Mouse (Mus musculus) limb, embryonic 11.5 days (tissue): ENCODE data around the gene Haspin. TPM values are rescaled to one million over a fixed set of nuclear protein-coding genes. Genes with fewer than 3 reads are reported as not detected.

Experiments
- ATAC-seq: fragments of 200-750 bp; cut with Nextera tagmentation; 2 replicates; pipeline ENCODE4 v1.8.0; 2017; ENCODE audit warnings: low read depth; ENCODE audit not compliant: insufficient number of reproducible peaks, low FRiP score, low TSS enrichment
- DNase-seq: peaks from one replicate; pipeline ENCODE4 v3.0.0-alpha.2; 2015; ENCODE audit warnings: low spot score
- H3K27ac ChIP-seq: fragments of 300-500 bp; sonication (generic); replicated peaks from 2 replicates; pipeline ENCODE4 v1.5.1; 2014; ENCODE audit warnings: low read depth, mild to moderate bottlenecking, low read length
- H3K27me3 ChIP-seq: fragments of 300-500 bp; sonication (generic); 2 replicates; pipeline ENCODE4 v1.6.1; 2014; ENCODE audit warnings: mild to moderate bottlenecking, low read length, mixed read lengths; ENCODE audit not compliant: control insufficient read depth, insufficient read depth
- H3K36me3 ChIP-seq: fragments of 300-500 bp; sonication (generic); 2 replicates; pipeline ENCODE4 v1.6.1; 2014; ENCODE audit warnings: mild to moderate bottlenecking, low read length, moderate library complexity, mixed read lengths; ENCODE audit not compliant: control insufficient read depth, insufficient read depth
- H3K4me1 ChIP-seq: fragments of 300-500 bp; sonication (generic); 2 replicates; pipeline ENCODE4 v1.6.1; 2014; ENCODE audit warnings: low read length, mixed read lengths; ENCODE audit not compliant: control insufficient read depth, insufficient read depth
- H3K4me2 ChIP-seq: fragments of 300-500 bp; sonication (generic); 2 replicates; pipeline ENCODE4 v1.6.1; 2014; ENCODE audit warnings: low read depth, mild to moderate bottlenecking, moderate library complexity; ENCODE audit not compliant: severe bottlenecking
- H3K4me3 ChIP-seq: fragments of 300-500 bp; sonication (generic); 2 replicates; pipeline ENCODE4 v1.5.1; 2014; ENCODE audit warnings: low read depth, low read length
- H3K9ac ChIP-seq: fragments of 300-500 bp; sonication (generic); 2 replicates; pipeline ENCODE4 v1.6.1; 2014; ENCODE audit warnings: mild to moderate bottlenecking, low read length
- H3K9me3 ChIP-seq: fragments of 300-500 bp; sonication (generic); 2 replicates; pipeline ENCODE4 v1.6.1; 2016; ENCODE audit warnings: low read length; ENCODE audit not compliant: control insufficient read depth
- WGBS: fragments of 180-500 bp; shearing (Covaris S2); extraction: QIAGEN DNeasy Blood & Tissue Kit; methylation state at CpG from one replicate; pipeline ENCODE4 v1.1.7; 2014; 5-methylcytosine and 5-hydroxymethylcytosine counted together
- polyA plus RNA-seq: library from polyadenylated mRNA; unstranded; fragments of >200 nt; fragmentation: Nextera tagmentation; extraction: Ambion mirVana; gene quantifications from 2 replicates; pipeline ENCODE4 v1.2.1, GENCODE M21; 2014

Gene Haspin
- polyA plus RNA-seq, 1 experiment from 2014 or later, result 19.5 TPM

DNA sequence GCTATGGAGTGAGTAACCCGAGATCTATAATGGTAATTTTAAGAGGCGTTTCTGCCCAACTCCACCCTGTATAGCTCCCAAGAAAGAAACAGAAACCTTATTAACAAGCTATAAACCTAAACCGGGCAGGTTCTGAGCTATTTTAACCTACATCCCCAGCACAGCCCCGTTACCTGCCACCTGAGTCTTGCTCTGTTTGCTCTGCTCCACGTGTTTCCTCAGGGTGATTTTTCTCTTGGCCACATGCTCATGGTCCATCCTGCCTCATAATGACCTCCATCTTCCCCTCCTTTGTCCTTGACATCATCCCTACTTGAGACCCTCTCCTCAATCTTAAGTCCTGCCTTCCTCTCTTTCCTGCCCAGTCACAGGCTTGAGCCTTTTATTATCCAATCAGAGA is 3.9 kb downstream of the Haspin start:
- no peak for DNase-seq
- Histone ChIP-seq H3K27me3 (no peaks in the 10 kb centered on the region), H3K27ac (no peak overlapping the region), H3K9ac (0 out of 2 replicates have a peak overlapping the region, but pooled peaks have one; percentile 17), H3K36me3 (peaks cover 16% of the 10 kb centered on the region), H3K4me3 (no peak overlapping the region), H3K4me1 (peaks cover 9% of the 10 kb centered on the region), H3K9me3 (no peaks in the 10 kb centered on the region), H3K4me2 (no peak overlapping the region)
- 79% methylated on average over 5 of the region's 5 CpGs for WGBS
- ATAC-seq, result no peak

DNA sequence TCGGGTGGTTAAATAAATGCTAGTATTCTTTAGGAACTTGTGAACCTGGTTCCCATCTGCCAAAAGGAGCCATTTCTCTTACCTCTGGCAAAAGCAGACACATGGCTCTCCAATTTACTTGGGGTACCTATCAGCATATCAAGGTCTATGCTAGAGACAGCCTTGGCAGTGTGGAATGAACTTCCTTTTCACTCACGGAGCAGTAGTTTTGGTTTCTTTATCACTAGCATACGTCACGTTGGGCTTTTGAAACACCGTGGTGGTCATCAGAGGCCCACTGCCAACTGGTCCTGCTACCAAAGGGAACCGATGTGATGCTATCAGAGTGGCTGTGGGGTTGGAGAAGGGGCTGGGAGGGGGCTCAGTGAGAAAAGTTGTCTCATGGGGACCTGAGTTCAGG is 5.1 kb downstream of the Haspin start:
- H3K36me3 ChIP-seq, result peaks cover 16% of the 10 kb centered on the region
- H3K27me3 ChIP-seq, result no peaks in the 10 kb centered on the region
- H3K4me1 ChIP-seq, result peaks cover 9% of the 10 kb centered on the region
- H3K9ac ChIP-seq, result no peak overlapping the region
- no peak overlapping the region for H3K4me2 ChIP-seq
- no peak overlapping the region for H3K27ac ChIP-seq
- ATAC-seq (no peak), DNase-seq (no peak)
- no peak overlapping the region for H3K4me3 ChIP-seq
- H3K9me3 ChIP-seq, result no peaks in the 10 kb centered on the region
- WGBS, result 96% methylated on average over 6 of the region's 6 CpGs

DNA sequence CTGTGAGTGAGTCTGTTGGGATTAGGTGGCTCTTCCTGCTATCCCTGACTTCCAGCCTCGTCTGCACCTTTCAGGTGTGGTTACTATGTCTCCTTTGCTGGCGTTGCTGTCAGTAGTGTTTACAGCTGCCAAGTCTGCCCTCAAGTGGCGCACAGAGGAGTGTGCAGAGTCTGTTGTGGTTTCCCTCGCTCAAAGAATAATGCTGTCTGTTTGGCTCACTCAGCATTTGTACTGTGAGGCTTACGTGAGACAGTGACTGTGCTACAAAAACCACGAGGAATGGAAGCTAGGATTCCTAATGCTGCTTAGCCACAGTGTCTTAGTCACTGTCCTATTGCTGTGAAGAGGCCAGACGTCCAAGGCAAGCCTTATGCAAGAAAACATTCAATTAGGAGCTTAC is 7.1 kb downstream of the Haspin start:
- Histone ChIP-seq H3K4me2 (no peak overlapping the region), H3K4me3 (no peak overlapping the region), H3K27ac (no peak overlapping the region), H3K4me1 (0 out of 2 replicates have a peak, but pooled peaks cover 3% of the 10 kb centered on the region), H3K9ac (no peak overlapping the region), H3K9me3 (no peaks in the 10 kb centered on the region), H3K36me3 (peaks cover 16% of the 10 kb centered on the region), H3K27me3 (no peaks in the 10 kb centered on the region)
- DNase-seq, result no peak
- WGBS, result 84% methylated on average over 7 of the region's 7 CpGs
- no peak for ATAC-seq

DNA sequence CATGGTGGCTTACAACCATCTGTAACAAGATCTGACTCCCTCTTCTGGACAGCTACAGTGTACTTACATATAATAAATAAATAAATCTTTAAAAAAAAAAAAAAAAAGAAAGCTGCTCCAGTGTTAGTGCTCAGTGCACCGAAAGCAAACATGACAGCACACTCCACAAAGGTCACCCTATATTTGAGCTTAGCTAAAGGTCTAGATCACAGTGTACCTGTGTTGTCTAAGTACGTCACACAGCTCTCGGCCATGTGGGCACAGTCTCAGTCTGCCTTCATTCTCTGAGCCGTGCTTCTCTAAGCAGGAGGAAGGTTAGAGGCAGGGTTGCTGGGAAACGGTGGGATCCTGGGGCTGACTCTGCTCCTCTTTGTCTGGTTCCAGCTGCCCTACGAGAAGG is 11.6 kb downstream of the Haspin start:
- Histone ChIP-seq H3K4me2 (no peak overlapping the region), H3K9me3 (no peaks in the 10 kb centered on the region), H3K27ac (no peak overlapping the region), H3K27me3 (no peaks in the 10 kb centered on the region), H3K4me1 (no peaks in the 10 kb centered on the region), H3K9ac (no peak overlapping the region), H3K4me3 (no peak overlapping the region), H3K36me3 (peaks cover 3% of the 10 kb centered on the region; the same call in 1 of the 2 replicates)
- ATAC-seq (no peak), DNase-seq (no peak)
- WGBS, result 97% methylated on average over 6 of the region's 6 CpGs

DNA sequence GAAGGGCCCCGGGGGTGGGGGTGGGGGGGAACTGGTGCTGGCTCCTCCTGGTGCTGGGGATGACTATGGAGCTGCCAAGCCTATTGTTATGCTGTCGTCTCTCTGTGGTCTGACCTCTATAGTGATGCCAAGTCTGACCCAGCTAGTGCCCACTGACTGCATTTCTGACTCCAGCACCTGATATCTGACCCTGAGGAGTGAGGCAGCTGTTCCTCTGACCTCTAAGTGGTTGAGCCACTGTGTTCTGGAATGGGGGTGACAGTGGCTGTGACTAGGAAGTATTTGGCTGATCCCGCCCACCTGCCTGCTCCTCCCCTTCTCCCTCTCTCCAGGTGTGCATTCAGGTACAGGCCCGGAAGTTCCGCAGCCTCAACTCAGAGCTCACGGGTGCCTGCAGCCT is 26.7 kb downstream of the Haspin start:
- Histone ChIP-seq H3K4me2 (no peak overlapping the region), H3K27me3 (no peaks in the 10 kb centered on the region), H3K4me3 (no peak overlapping the region), H3K4me1 (no peaks in the 10 kb centered on the region), H3K36me3 (no peaks in the 10 kb centered on the region), H3K27ac (no peak overlapping the region), H3K9me3 (no peaks in the 10 kb centered on the region), H3K9ac (no peak overlapping the region)
- DNase-seq, result no peak
- WGBS, result 69% methylated on average over 6 of the region's 6 CpGs
- no peak; the same call in 1 of the 2 replicates for ATAC-seq

DNA sequence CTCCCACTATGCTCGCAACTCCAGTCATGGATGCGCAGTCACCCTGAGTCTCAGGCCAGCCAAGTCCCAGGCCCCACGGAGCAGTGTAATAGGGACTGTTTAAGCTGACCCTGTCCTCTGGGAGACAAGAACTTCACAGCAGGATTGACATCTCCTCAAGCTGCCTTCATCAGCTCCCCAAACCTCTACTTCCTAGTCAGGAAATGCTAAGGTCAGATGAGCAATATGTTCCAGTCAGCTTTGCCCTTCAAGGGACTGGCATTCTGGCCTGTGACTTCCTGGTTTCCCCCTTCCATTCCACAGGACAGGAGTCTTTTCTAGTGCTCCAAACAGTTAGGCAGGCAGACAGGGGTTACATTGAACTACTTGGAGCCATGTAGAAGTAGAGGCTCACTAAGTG is 28.2 kb downstream of the Haspin start:
- Histone ChIP-seq H3K27me3 (no peaks in the 10 kb centered on the region), H3K4me1 (no peaks in the 10 kb centered on the region), H3K9ac (no peak overlapping the region), H3K36me3 (no peaks in the 10 kb centered on the region), H3K4me3 (no peak overlapping the region), H3K27ac (no peak overlapping the region), H3K9me3 (no peaks in the 10 kb centered on the region), H3K4me2 (no peak overlapping the region)
- no peak for DNase-seq
- WGBS, result 89% methylated on average over 3 of the region's 3 CpGs
- no peak for ATAC-seq

DNA sequence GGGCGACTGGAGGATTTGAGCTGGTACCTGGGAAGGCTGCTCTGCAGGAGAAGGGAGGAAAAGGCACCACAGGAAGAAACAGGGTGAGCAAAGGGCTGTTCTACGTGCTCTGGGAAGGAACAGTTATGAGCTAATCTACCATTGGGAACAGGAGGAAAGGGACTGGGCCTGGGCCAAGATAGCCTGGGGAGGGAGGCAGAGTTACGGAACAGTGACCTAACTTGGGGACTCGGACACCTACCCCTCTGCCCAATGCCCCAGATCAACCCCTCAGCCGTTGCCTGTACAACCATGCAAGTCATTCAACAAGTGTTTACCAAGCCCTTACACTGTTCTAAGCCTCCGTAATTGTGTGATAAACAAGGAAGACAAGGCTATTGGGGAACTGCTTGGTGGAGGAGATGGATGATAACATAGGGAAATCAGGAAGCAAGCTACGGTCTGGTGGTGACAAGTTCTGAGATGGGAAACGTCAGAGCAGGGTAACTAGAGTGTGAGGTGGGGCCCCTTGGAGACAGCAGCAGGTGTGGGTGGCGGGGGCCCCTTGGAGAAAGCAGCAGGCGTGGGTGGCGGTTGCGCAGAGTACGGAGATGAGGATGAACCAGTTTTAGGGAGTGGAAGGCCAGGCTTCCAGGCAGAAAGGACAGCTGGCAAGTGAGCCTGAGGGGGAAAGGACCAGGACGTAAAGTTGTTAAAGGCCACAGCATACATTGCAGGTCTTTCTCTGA is 29.0 kb downstream of the Haspin start:
- no peaks in the 10 kb centered on the region for H3K27me3 ChIP-seq
- no peak overlapping the region for H3K27ac ChIP-seq

DNA sequence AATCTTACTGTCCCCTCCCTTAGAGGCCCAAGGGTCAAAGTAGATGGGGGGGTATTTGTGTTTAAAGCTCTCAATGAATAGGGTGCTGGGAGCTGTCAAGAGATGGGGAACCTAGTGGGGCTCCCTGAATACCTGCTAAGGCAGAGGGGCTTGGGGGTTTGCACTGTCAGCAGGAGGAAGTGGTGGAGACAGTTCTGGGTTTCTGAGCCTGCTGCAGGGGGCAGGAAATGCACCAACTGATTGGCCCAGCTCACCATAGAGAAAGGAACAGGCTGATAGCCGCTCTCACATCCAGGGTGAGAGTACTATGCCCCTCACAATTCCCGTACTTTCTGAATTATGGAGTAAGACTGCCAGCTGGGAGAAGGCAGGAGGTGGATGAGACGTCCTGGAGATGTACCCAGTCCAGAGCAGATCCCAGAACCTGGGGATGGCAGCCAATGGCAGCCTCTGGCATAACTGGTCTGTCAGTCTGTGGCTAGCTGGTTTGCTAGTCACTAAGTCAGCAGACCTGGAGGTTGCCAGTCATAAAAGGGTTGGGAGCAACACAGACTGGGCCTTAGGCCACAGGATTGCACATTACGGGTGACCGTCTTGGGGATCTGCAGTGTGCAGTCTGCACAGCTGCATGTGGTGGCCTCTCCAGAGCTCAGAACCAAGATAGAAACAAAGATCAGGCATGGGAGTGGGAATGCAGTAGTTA is 29.7 kb downstream of the Haspin start:
- 70% methylated on average over 5 of the region's 5 CpGs for WGBS
- no peak overlapping the region for H3K4me2 ChIP-seq
- ATAC-seq (no peak), DNase-seq (no peak)
- H3K4me1 ChIP-seq, result no peaks in the 10 kb centered on the region
- no peak overlapping the region for H3K9ac ChIP-seq
- no peaks in the 10 kb centered on the region for H3K9me3 ChIP-seq
- H3K27me3 ChIP-seq, result no peaks in the 10 kb centered on the region
- H3K27ac ChIP-seq, result no peak overlapping the region
- H3K4me3 ChIP-seq, result no peak overlapping the region
- no peaks in the 10 kb centered on the region for H3K36me3 ChIP-seq

More for the DNA sequence above, 29.0 kb downstream of the Haspin start:
- Histone ChIP-seq H3K9ac (no peak overlapping the region), H3K4me3 (no peak overlapping the region), H3K4me2 (no peak overlapping the region), H3K36me3 (no peaks in the 10 kb centered on the region), H3K4me1 (no peaks in the 10 kb centered on the region), H3K9me3 (no peaks in the 10 kb centered on the region)
- DNase-seq, result no peak
- no peak for ATAC-seq
- 83% methylated on average over 14 of the region's 14 CpGs for WGBS
